Mouse (Mus musculus): Measurements from ENCODE around the gene Ganc.

GRCm38 (mm10) chr2:120501136-120501918 lies 97.6 kb downstream of the Ganc start:
- no peak for TF ChIP-seq CTCF (IDR thresholded peaks at IDR 0.05; ENCODE audit: insufficient read depth, low read depth, low read length)
- no peak for TF ChIP-seq POLR2A (IDR thresholded peaks at IDR 0.05; ENCODE audit: insufficient read depth, low read depth, low read length)

Data from olfactory bulb, adult 2 months (tissue).